In genomic region chr8:115515647-115516046, GRCm38 (mm10) we compare ENCODE assay signal across 22 mouse cellular contexts.
DNase-seq lines count a peak whose midpoint lies in the region; ATAC-seq and TF ChIP-seq lines count a peak whose summit lies in the region.
"Had no signal": no experiment of that assay in that cellular context is flagged by ENCODE, and none has a peak within 500 bp of the region (broad histone marks: within the 10 kb centered on the region; RNA-seq: fewer than 3 reads in every experiment).

No protein-coding gene starts in this region.

- no peaks in the 10 kb centered on the region for H3K36me3 ChIP-seq in midbrain, postnatal 0 days (ENCODE audit: insufficient read depth, low read length)
- no peaks in the 10 kb centered on the region for H3K36me3 ChIP-seq in hindbrain, postnatal 0 days (ENCODE audit: insufficient read depth, low read length)
- H3K36me3 ChIP-seq: embryonic facial prominence, embryonic 12.5 days; forebrain, embryonic 15.5 days; heart, embryonic 15.5 days; hindbrain, embryonic 10.5 days had no signal

- no peak overlapping the region for H3K4me2 ChIP-seq in midbrain, postnatal 0 days (ENCODE audit: low read depth, low read length, poor library complexity, severe bottlenecking)
- H3K4me2 ChIP-seq in hindbrain, postnatal 0 days (ENCODE audit: low read depth, low read length): no peak overlapping the region
- H3K4me2 ChIP-seq: embryonic facial prominence, embryonic 12.5 days; forebrain, embryonic 15.5 days; heart, embryonic 11.5 days; heart, embryonic 15.5 days; hindbrain, embryonic 14.5 days had no signal

- H3K4me3 ChIP-seq in midbrain, postnatal 0 days (ENCODE audit: low read depth, low read length): no peak overlapping the region
- no peak overlapping the region for H3K4me3 ChIP-seq in hindbrain, postnatal 0 days (ENCODE audit: low read length)
- H3K4me3 ChIP-seq: embryonic facial prominence, embryonic 12.5 days; forebrain, embryonic 15.5 days; heart, adult 2 months; heart, embryonic 15.5 days; hindbrain, embryonic 10.5 days had no signal

- no peaks in the 10 kb centered on the region for H3K4me1 ChIP-seq in midbrain, postnatal 0 days (ENCODE audit: insufficient read depth, low read length)
- no peaks in the 10 kb centered on the region for H3K4me1 ChIP-seq in hindbrain, postnatal 0 days (ENCODE audit: insufficient read depth, low read length)
- H3K4me1 ChIP-seq: embryonic facial prominence, embryonic 12.5 days; forebrain, embryonic 15.5 days; heart, embryonic 15.5 days; hindbrain, embryonic 10.5 days had no signal

- no peaks in the 10 kb centered on the region for H3K27me3 ChIP-seq in midbrain, postnatal 0 days (ENCODE audit: insufficient read depth, low read length)
- no peaks in the 10 kb centered on the region for H3K27me3 ChIP-seq in hindbrain, postnatal 0 days (ENCODE audit: insufficient read depth, low read length)
- H3K27me3 ChIP-seq: forebrain, embryonic 15.5 days had no signal

- H3K9me3 ChIP-seq in midbrain, postnatal 0 days (ENCODE audit: low read length): no peaks in the 10 kb centered on the region
- peaks cover 3% of the 10 kb centered on the region; the same call in 1 of the 2 replicates for H3K9me3 ChIP-seq in hindbrain, postnatal 0 days (ENCODE audit: low read length)
- H3K9me3 ChIP-seq: embryonic facial prominence, embryonic 12.5 days; forebrain, embryonic 15.5 days; heart, embryonic 15.5 days; hindbrain, embryonic 10.5 days had no signal

- ATAC-seq in megakaryocyte progenitor cell, adult 5-6 weeks (replicated peaks; ENCODE audit: poor library complexity): peak; percentile 49; the same call in 1 of the 2 replicates
- no peak for ATAC-seq in midbrain, postnatal 0 days (ENCODE audit: low FRiP score)
- ATAC-seq in hindbrain, postnatal 0 days: no peak
- ATAC-seq: forebrain, embryonic 15.5 days; Patski had no signal

- TF ChIP-seq CTCF in midbrain, postnatal 0 days (IDR thresholded peaks at IDR 0.05): no peak
- no peak for TF ChIP-seq CTCF in hindbrain, postnatal 0 days (IDR thresholded peaks at IDR 0.05; ENCODE audit: low read depth)

- H3K9ac ChIP-seq in midbrain, postnatal 0 days (replicated peaks; ENCODE audit: low read length, poor library complexity, severe bottlenecking): no peak overlapping the region
- H3K9ac ChIP-seq in hindbrain, postnatal 0 days (replicated peaks; ENCODE audit: low read length): no peak overlapping the region
- H3K9ac ChIP-seq: embryonic facial prominence, embryonic 12.5 days; forebrain, embryonic 15.5 days; heart, embryonic 15.5 days; hindbrain, embryonic 14.5 days had no signal

- H3K27ac ChIP-seq in midbrain, postnatal 0 days (ENCODE audit: low read depth, low read length): no peak overlapping the region
- no peak overlapping the region for H3K27ac ChIP-seq in hindbrain, postnatal 0 days
- H3K27ac ChIP-seq: embryonic facial prominence, embryonic 12.5 days; forebrain, embryonic 15.5 days; heart, adult 2 months; heart, embryonic 15.5 days; hindbrain, embryonic 10.5 days; hindbrain, embryonic 14.5 days had no signal

- peak; percentile 43 for DNase-seq in heart, adult 11 months
- DNase-seq in heart, postnatal 4 days: no peak
- DNase-seq in T-cell, adult 2 months (ENCODE audit: low spot score): peak; percentile 0
- DNase-seq in thymus, postnatal 36 days: peak; percentile 11 to 13
- DNase-seq in adrenal gland, postnatal 14 days: no peak
- DNase-seq in midbrain, postnatal 0 days (ENCODE audit: low spot score): no peak
- no peak for DNase-seq in hindbrain, postnatal 0 days (ENCODE audit: low spot score)
- DNase-seq: adrenal gland, postnatal 10 days; B cell, adult 2 months; cerebellum, adult 11-12 months; cerebellum, adult 9-10 months; cerebellum, postnatal 25 days; heart, adult 2 months; heart, postnatal 14 days had no signal

- WGBS in midbrain, postnatal 0 days: 80% methylated on average over 4 of the region's 4 CpGs
- 82% methylated on average over 4 of the region's 4 CpGs for WGBS in hindbrain, postnatal 0 days

Comparison
In these comparisons a context has a peak if more than half of its experiments do, and no peak if none do; other contexts are left out.
1. DNase-seq: peak in heart, adult 11 months (single experiment), T-cell, adult 2 months (single experiment) and thymus, postnatal 36 days (2 of 2); none in heart, postnatal 4 days (single experiment), adrenal gland, postnatal 14 days (single experiment), midbrain, postnatal 0 days (single experiment) and hindbrain, postnatal 0 days (single experiment).